Mouse (Mus musculus): ENCODE measurements at regions not wholly inside any gene's neighbourhood (a gene's known extent, or its start where the extent isn't known, plus 50 kb on each side); places are given as distances from the start of the nearest gene placed in this dataset.
"Not testable (repeated sequence)": the region's sequence is repeated elsewhere in the genome, so short reads cannot be mapped to it uniquely, and the experiment has no call there.

GRCm38 (mm10) chr13:31050160-31050788 is 76.3 kb downstream of the Gm5447 start:
- Histone ChIP-seq H3K4me3 (replicated peaks) (no peak overlapping the region), H3K27ac (no peak overlapping the region), H3K36me3 (no peaks in the 10 kb centered on the region), H3K4me2 (no peak overlapping the region), H3K27me3 (replicated peaks) (no peaks in the 10 kb centered on the region), H3K9ac (no peak overlapping the region), H3K9me3 (no peaks in the 10 kb centered on the region), H3K4me1 (no peaks in the 10 kb centered on the region; the same call in 1 of the 2 replicates)
- 59% methylated on average over 11 of the region's 11 CpGs for WGBS
- no peak for ATAC-seq (ENCODE audit: insufficient read depth, low FRiP score, low read depth)

GRCm38 (mm10) chr13:31051586-31051985 is 77.6 kb downstream of the Gm5447 start:
- H3K4me1 ChIP-seq; H3K27me3 ChIP-seq (replicated peaks); H3K4me3 ChIP-seq (replicated peaks); H3K4me2 ChIP-seq; H3K36me3 ChIP-seq; H3K9ac ChIP-seq; H3K27ac ChIP-seq; H3K9me3 ChIP-seq; ATAC-seq (ENCODE audit: insufficient read depth, low FRiP score, low read depth): not testable (repeated sequence)
- 100% methylated on average over 2 of the region's 6 CpGs for WGBS

DNA sequence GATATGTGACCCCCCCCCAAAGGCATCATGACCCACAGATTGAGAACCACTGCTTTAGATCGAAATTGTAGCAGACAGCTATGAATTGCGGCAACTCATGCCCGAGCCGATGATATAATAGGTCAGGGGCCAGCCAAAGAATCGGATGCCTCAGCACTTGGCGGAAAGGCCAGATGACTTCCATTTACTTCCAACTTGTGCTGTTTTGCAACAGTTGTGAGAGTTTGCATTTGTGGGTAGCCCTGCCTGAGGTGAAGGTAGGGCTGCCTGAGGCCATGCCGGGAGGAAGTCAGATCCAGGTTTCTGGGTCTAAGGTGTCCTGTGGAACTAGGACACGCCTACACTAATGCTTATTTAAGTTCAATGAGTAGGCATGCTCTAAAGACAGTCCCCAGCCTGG is 80.4 kb downstream of the Gm5447 start:
- no peak for ATAC-seq (ENCODE audit: insufficient read depth, low FRiP score, low read depth)
- 89% methylated on average over 8 of the region's 8 CpGs for WGBS
- H3K9ac ChIP-seq, result no peak overlapping the region
- no peaks in the 10 kb centered on the region; the same call in 1 of the 2 replicates for H3K4me1 ChIP-seq
- H3K27ac ChIP-seq, result no peak overlapping the region
- H3K36me3 ChIP-seq, result no peaks in the 10 kb centered on the region
- H3K4me3 ChIP-seq (replicated peaks), result no peak overlapping the region
- H3K4me2 ChIP-seq, result no peak overlapping the region
- no peaks in the 10 kb centered on the region for H3K9me3 ChIP-seq
- no peaks in the 10 kb centered on the region for H3K27me3 ChIP-seq (replicated peaks)

- no peak for ATAC-seq (ENCODE audit: insufficient read depth, low FRiP score, low read depth)
- no peak overlapping the region for H3K4me2 ChIP-seq
- no peaks in the 10 kb centered on the region for H3K4me1 ChIP-seq
- no peaks in the 10 kb centered on the region for H3K36me3 ChIP-seq
- no peaks in the 10 kb centered on the region for H3K9me3 ChIP-seq
- no peaks in the 10 kb centered on the region for H3K27me3 ChIP-seq (replicated peaks)
- H3K9ac ChIP-seq, result no peak overlapping the region
- 65% methylated on average over 5 of the region's 5 CpGs for WGBS
- H3K4me3 ChIP-seq (replicated peaks), result no peak overlapping the region
- H3K27ac ChIP-seq, result no peak overlapping the region
Measured at GRCm38 (mm10) chr13:31055376-31056083, 81.5 kb downstream of the Gm5447 start.

DNA sequence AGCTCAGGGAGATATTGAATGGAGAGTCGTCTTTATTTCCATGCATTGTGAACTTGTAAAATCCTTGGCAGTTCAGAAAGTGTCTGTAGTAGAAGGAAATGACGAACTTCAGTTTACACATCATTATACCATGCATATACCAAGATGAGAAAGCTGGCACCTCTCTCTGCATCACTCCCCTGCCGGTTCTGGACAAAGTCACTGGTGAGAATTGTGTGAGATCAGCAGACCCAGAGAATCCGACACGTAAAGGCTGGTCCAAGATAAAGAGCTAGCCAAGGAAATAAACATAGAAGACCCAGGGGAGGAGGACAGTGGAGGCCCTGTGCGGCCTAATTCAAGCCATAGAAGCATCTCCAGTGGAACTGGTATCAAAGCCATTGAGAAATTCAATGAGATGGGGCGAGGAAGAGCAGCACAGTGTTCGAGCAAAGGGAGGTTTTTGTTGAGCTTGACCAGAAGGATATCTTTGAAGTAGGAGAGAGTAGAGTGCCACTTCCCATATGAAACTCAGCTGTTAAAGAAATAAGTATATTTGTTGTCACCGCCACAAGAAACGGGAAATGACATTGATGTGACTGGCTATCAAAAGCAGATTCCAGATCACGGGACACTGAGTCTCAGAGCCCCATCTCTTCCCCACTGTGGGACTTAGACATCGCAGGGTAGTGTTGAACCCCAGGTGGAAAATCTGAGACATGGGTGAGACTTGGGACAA is 82.3 kb downstream of the Gm5447 start:
- ATAC-seq (ENCODE audit: insufficient read depth, low FRiP score, low read depth), result no peak
- no peaks in the 10 kb centered on the region for H3K36me3 ChIP-seq
- H3K27ac ChIP-seq, result no peak overlapping the region
- no peaks in the 10 kb centered on the region for H3K4me1 ChIP-seq
- 84% methylated on average over 12 of the region's 12 CpGs for WGBS
- H3K4me3 ChIP-seq (replicated peaks), result no peak overlapping the region
- no peak overlapping the region for H3K9ac ChIP-seq
- no peaks in the 10 kb centered on the region for H3K9me3 ChIP-seq
- H3K27me3 ChIP-seq (replicated peaks), result no peaks in the 10 kb centered on the region
- no peak overlapping the region for H3K4me2 ChIP-seq

DNA sequence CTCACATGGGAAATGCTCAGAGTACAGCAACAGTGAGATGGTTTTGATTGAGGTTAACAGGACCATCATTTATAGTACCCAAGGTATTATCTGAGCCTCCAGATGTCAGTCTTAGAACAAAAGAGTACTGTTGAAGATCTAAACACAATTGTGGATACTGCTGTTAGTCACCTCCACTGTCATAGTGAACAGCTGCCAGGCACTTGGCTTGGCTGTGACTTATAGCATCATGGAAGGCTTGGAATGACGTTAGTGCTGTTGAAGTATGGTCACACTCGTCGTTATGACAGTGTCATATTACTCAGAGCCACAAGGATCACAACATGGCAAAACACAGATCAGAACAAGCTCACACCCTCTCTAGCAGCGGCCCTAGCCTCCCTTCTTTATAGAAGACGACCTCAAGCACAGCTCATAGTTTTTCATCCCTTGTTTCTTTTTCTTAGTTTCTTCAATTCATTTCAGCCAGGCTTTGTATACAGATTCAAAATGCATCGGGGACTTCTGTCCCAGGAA is 87.0 kb downstream of the Gm5447 start:
- no peaks in the 10 kb centered on the region for H3K4me1 ChIP-seq
- no peak overlapping the region for H3K4me2 ChIP-seq
- no peak overlapping the region for H3K27ac ChIP-seq
- no peak overlapping the region for H3K4me3 ChIP-seq (replicated peaks)
- no peaks in the 10 kb centered on the region for H3K27me3 ChIP-seq (replicated peaks)
- no peak for ATAC-seq (ENCODE audit: insufficient read depth, low FRiP score, low read depth)
- H3K36me3 ChIP-seq, result no peaks in the 10 kb centered on the region
- no peaks in the 10 kb centered on the region for H3K9me3 ChIP-seq
- 73% methylated on average over 6 of the region's 6 CpGs for WGBS
- H3K9ac ChIP-seq, result no peak overlapping the region

- H3K27me3 ChIP-seq (replicated peaks), result no peaks in the 10 kb centered on the region
- H3K9ac ChIP-seq, result no peak overlapping the region
- H3K4me2 ChIP-seq, result no peak overlapping the region
- H3K4me3 ChIP-seq (replicated peaks), result no peak overlapping the region
- H3K4me1 ChIP-seq, result no peaks in the 10 kb centered on the region
- 75% methylated on average over 2 of the region's 2 CpGs for WGBS
- no peak overlapping the region for H3K27ac ChIP-seq
- ATAC-seq (ENCODE audit: insufficient read depth, low FRiP score, low read depth), result no peak
- no peaks in the 10 kb centered on the region for H3K36me3 ChIP-seq
- no peaks in the 10 kb centered on the region for H3K9me3 ChIP-seq
Measured at GRCm38 (mm10) chr13:31068343-31068742, 94.3 kb downstream of the Gm5447 start.

DNA sequence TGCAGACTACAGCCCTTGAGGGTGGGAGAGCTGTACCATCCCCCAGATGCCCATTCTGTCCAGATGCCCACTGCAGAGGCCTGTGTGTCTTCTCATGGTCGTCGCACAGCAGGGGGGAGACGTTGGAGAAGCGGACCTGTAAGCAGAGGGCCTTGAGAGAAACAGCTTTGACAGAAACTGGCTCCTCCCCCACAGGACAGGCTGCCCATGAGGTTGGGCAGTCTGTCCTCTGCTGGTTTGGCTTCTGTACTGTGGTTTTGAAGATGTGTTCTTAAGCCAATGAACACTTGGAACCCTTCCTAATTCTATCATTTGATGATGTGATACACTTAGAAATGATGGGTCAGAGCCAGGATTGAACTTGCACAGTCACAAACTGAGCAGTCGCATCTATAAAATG is 102.5 kb downstream of the Gm5447 start:
- ATAC-seq (ENCODE audit: insufficient read depth, low FRiP score, low read depth), result no peak
- Histone ChIP-seq H3K27ac (no peak overlapping the region), H3K4me2 (no peak overlapping the region), H3K27me3 (replicated peaks) (no peaks in the 10 kb centered on the region), H3K4me1 (0 out of 2 replicates have a peak, but pooled peaks cover 5% of the 10 kb centered on the region), H3K9me3 (no peaks in the 10 kb centered on the region), H3K4me3 (replicated peaks) (no peak overlapping the region), H3K9ac (no peak overlapping the region), H3K36me3 (no peaks in the 10 kb centered on the region)
- 65% methylated on average over 5 of the region's 5 CpGs for WGBS

- no peak overlapping the region for H3K4me2 ChIP-seq
- no peaks in the 10 kb centered on the region for H3K36me3 ChIP-seq
- no peaks in the 10 kb centered on the region for H3K27me3 ChIP-seq (replicated peaks)
- H3K4me1 ChIP-seq, result 0 out of 2 replicates have a peak, but pooled peaks cover 5% of the 10 kb centered on the region
- no peak overlapping the region for H3K4me3 ChIP-seq (replicated peaks)
- H3K9ac ChIP-seq, result no peak overlapping the region
- H3K27ac ChIP-seq, result no peak overlapping the region
- ATAC-seq (ENCODE audit: insufficient read depth, low FRiP score, low read depth), result no peak
- H3K9me3 ChIP-seq, result no peaks in the 10 kb centered on the region
- WGBS, result 61% methylated on average over 3 of the region's 3 CpGs
Measured at GRCm38 (mm10) chr13:31078751-31079150, 104.7 kb downstream of the Gm5447 start.

- no peak for ATAC-seq (ENCODE audit: insufficient read depth, low FRiP score, low read depth)
- Histone ChIP-seq H3K9ac (no peak overlapping the region), H3K9me3 (no peaks in the 10 kb centered on the region), H3K4me2 (no peak overlapping the region), H3K4me3 (replicated peaks) (no peak overlapping the region), H3K27ac (no peak overlapping the region), H3K27me3 (replicated peaks) (no peaks in the 10 kb centered on the region), H3K36me3 (no peaks in the 10 kb centered on the region), H3K4me1 (0 out of 2 replicates have a peak, but pooled peaks cover 5% of the 10 kb centered on the region)
- 35% methylated on average over 4 of the region's 4 CpGs for WGBS
Measured at GRCm38 (mm10) chr13:31080215-31080614, 106.2 kb downstream of the Gm5447 start.

- Histone ChIP-seq H3K36me3 (no peaks in the 10 kb centered on the region), H3K27me3 (replicated peaks) (no peaks in the 10 kb centered on the region), H3K27ac (no peak overlapping the region), H3K9ac (no peak overlapping the region), H3K4me1 (0 out of 2 replicates have a peak, but pooled peaks cover 3% of the 10 kb centered on the region), H3K9me3 (no peaks in the 10 kb centered on the region), H3K4me3 (replicated peaks) (no peak overlapping the region), H3K4me2 (no peak overlapping the region)
- no peak for ATAC-seq (ENCODE audit: insufficient read depth, low FRiP score, low read depth)
- WGBS, result 22% methylated on average over 13 of the region's 13 CpGs
Measured at GRCm38 (mm10) chr13:31082448-31083140, 108.6 kb downstream of the Gm5447 start.

Data from stomach, embryonic 15.5 days (tissue).